Mouse (Mus musculus) forebrain, embryonic 14.5 days (tissue): ENCODE data around the gene Sh2d1b2. TPM values are rescaled to one million over a fixed set of nuclear protein-coding genes. Genes with fewer than 3 reads are reported as not detected.

Experiments
- ATAC-seq: fragments of 200-750 bp; cut with Nextera tagmentation; 2 replicates; pipeline ENCODE4 v1.8.0; 2017; ENCODE audit warnings: mild to moderate bottlenecking, moderate library complexity
- DNase-seq: peaks from one replicate; pipeline ENCODE4 v3.0.0-alpha.2; 2015; ENCODE audit warnings: low spot score
- H3K27ac ChIP-seq: fragments of 300-500 bp; sonication (generic); 2 replicates; pipeline ENCODE4 v1.5.1; 2014; ENCODE audit warnings: low read depth, mild to moderate bottlenecking, control low read depth, low read length, moderate library complexity
- H3K27me3 ChIP-seq: fragments of 300-500 bp; sonication (generic); replicated peaks from 2 replicates; pipeline ENCODE4 v1.6.1; 2014; ENCODE audit warnings: low read length, control low read depth, mixed read lengths; ENCODE audit not compliant: control insufficient read depth, insufficient read depth
- H3K36me3 ChIP-seq: fragments of 300-500 bp; sonication (generic); 2 replicates; pipeline ENCODE4 v1.6.1; 2014; ENCODE audit warnings: low read length, control low read depth; ENCODE audit not compliant: control insufficient read depth, insufficient read depth
- H3K4me1 ChIP-seq: fragments of 300-500 bp; sonication (generic); 2 replicates; pipeline ENCODE4 v1.6.1; 2014; ENCODE audit warnings: antibody characterized with exemption, low read length, control low read depth; ENCODE audit not compliant: control insufficient read depth, insufficient read depth
- H3K4me2 ChIP-seq: fragments of 300-500 bp; sonication (generic); 2 replicates; pipeline ENCODE4 v1.6.1; 2014; ENCODE audit warnings: mild to moderate bottlenecking, control low read depth, low read length
- H3K4me3 ChIP-seq: fragments of 300-500 bp; sonication (generic); 2 replicates; pipeline ENCODE4 v1.5.1; 2014; ENCODE audit warnings: low read depth, low read length, control low read depth
- H3K9ac ChIP-seq: fragments of 300-500 bp; sonication (generic); 2 replicates; pipeline ENCODE4 v1.6.1; 2014; ENCODE audit warnings: mild to moderate bottlenecking, low read length, control low read depth, moderate library complexity
- H3K9me3 ChIP-seq: fragments of 300-500 bp; sonication (generic); replicated peaks from 2 replicates; pipeline ENCODE4 v1.6.1; 2016; ENCODE audit warnings: low read length, control low read depth, mixed read lengths; ENCODE audit not compliant: control insufficient read depth
- WGBS: fragments of 180-500 bp; shearing (Covaris S2); extraction: QIAGEN DNeasy Blood & Tissue Kit; methylation state at CpG from one replicate; pipeline ENCODE4 v1.1.7; 2014; 5-methylcytosine and 5-hydroxymethylcytosine counted together
- polyA plus RNA-seq: library from polyadenylated mRNA; unstranded; fragments of >200 nt; fragmentation: Nextera tagmentation; extraction: Ambion mirVana; gene quantifications from 2 replicates; pipeline ENCODE4 v1.2.1, GENCODE M21; 2014

The Sh2d1b2 gene
- polyA plus RNA-seq, 1 experiment from 2014 or later: not detected

- Histone ChIP-seq H3K9me3 (no peaks in the 10 kb centered on the region), H3K36me3 (no peaks in the 10 kb centered on the region), H3K4me1 (no peaks in the 10 kb centered on the region), H3K27ac (no peak overlapping the region), H3K27me3 (no peaks in the 10 kb centered on the region), H3K4me3 (no peak overlapping the region), H3K4me2 (no peak overlapping the region), H3K9ac (no peak overlapping the region)
- 66% methylated on average over 5 of the region's 5 CpGs for WGBS
- no peak for DNase-seq
- no peak for ATAC-seq
These were observed 60.7 kb downstream of the Sh2d1b2 start for GRCm38 (mm10) chr1:170293257-170293656.

- H3K27ac ChIP-seq: no peak overlapping the region
- no peak overlapping the region for H3K4me2 ChIP-seq
- H3K4me1 ChIP-seq: no peaks in the 10 kb centered on the region
- ATAC-seq (no peak), DNase-seq (no peak)
- no peak overlapping the region for H3K4me3 ChIP-seq
- H3K36me3 ChIP-seq: no peaks in the 10 kb centered on the region
- no peak overlapping the region for H3K9ac ChIP-seq
- no peaks in the 10 kb centered on the region for H3K27me3 ChIP-seq
- H3K9me3 ChIP-seq: no peaks in the 10 kb centered on the region
- 63% methylated on average over 15 of the region's 15 CpGs for WGBS
These were observed 62.4 kb downstream of the Sh2d1b2 start for GRCm38 (mm10) chr1:170294786-170295570.

- no peak overlapping the region for H3K27ac ChIP-seq
- H3K9me3 ChIP-seq: no peaks in the 10 kb centered on the region
- H3K4me2 ChIP-seq: no peak overlapping the region
- no peaks in the 10 kb centered on the region for H3K27me3 ChIP-seq
- ATAC-seq (no peak), DNase-seq (no peak)
- H3K4me1 ChIP-seq: no peaks in the 10 kb centered on the region
- H3K9ac ChIP-seq: no peak overlapping the region
- WGBS: 79% methylated on average over 4 of the region's 4 CpGs
- H3K36me3 ChIP-seq: no peaks in the 10 kb centered on the region
- H3K4me3 ChIP-seq: no peak overlapping the region
These were observed 66.9 kb downstream of the Sh2d1b2 start for GRCm38 (mm10) chr1:170299496-170299895.

GRCm38 (mm10) chr1:170301686-170302085, 69.1 kb downstream of the Sh2d1b2 start:
- no peaks in the 10 kb centered on the region for H3K36me3 ChIP-seq
- 95% methylated on average over 9 of the region's 9 CpGs for WGBS
- H3K4me1 ChIP-seq: no peaks in the 10 kb centered on the region
- ATAC-seq: no peak
- H3K4me2 ChIP-seq: no peak overlapping the region
- no peaks in the 10 kb centered on the region for H3K9me3 ChIP-seq
- H3K9ac ChIP-seq: no peak overlapping the region
- no peak overlapping the region for H3K27ac ChIP-seq
- H3K27me3 ChIP-seq: no peaks in the 10 kb centered on the region
- no peak overlapping the region for H3K4me3 ChIP-seq
- DNase-seq: no peak

GRCm38 (mm10) chr1:170302456-170302855, 69.9 kb downstream of the Sh2d1b2 start:
- no peak overlapping the region for H3K9ac ChIP-seq
- no peaks in the 10 kb centered on the region for H3K36me3 ChIP-seq
- no peak overlapping the region for H3K27ac ChIP-seq
- no peak for DNase-seq
- H3K27me3 ChIP-seq: no peaks in the 10 kb centered on the region
- H3K4me2 ChIP-seq: no peak overlapping the region
- WGBS: 86% methylated on average over 6 of the region's 6 CpGs
- no peak for ATAC-seq
- H3K4me3 ChIP-seq: no peak overlapping the region
- no peaks in the 10 kb centered on the region for H3K9me3 ChIP-seq
- H3K4me1 ChIP-seq: no peaks in the 10 kb centered on the region

- H3K4me3 ChIP-seq: no peak overlapping the region
- H3K36me3 ChIP-seq: no peaks in the 10 kb centered on the region
- no peak overlapping the region for H3K9ac ChIP-seq
- H3K4me2 ChIP-seq: no peak overlapping the region
- no peaks in the 10 kb centered on the region for H3K9me3 ChIP-seq
- H3K4me1 ChIP-seq: no peaks in the 10 kb centered on the region
- 81% methylated on average over 6 of the region's 6 CpGs for WGBS
- no peaks in the 10 kb centered on the region for H3K27me3 ChIP-seq
- DNase-seq (no peak), ATAC-seq (no peak)
- H3K27ac ChIP-seq: no peak overlapping the region
These were observed 70.6 kb downstream of the Sh2d1b2 start for GRCm38 (mm10) chr1:170303103-170303502.

Other genes starting within 250 kb of the Sh2d1b2 start
- 4.7 and 9.9 TPM in 2 replicates for gene Ddr2, start 122.0 kb upstream of the Sh2d1b2 start, polyA plus RNA-seq
- 57.9 and 63.6 TPM in 2 replicates for gene Uap1, start 57.8 kb upstream of the Sh2d1b2 start, polyA plus RNA-seq
- 7.4 and 7.5 TPM in 2 replicates for gene Uhmk1, start 17.4 kb upstream of the Sh2d1b2 start, polyA plus RNA-seq
- 0.09 TPM in 1 of 2 replicates, not detected in the other for gene Sh2d1b1, start 44.6 kb downstream of the Sh2d1b2 start, polyA plus RNA-seq
- 2.3 TPM in 2 replicates for gene Gm7694, start 73.6 kb downstream of the Sh2d1b2 start, polyA plus RNA-seq
- 0.70 and 0.99 TPM in 2 replicates for gene Spata46, start 76.1 kb downstream of the Sh2d1b2 start, polyA plus RNA-seq